ENCODE assay signal across 8 mouse cellular contexts in genomic region chr8:45507634-45508321, GRCm38 (mm10). TPM values are rescaled to one million over a fixed set of nuclear protein-coding genes. Genes with fewer than 3 reads are reported as not detected.
DNase-seq lines count a peak whose midpoint lies in the region; TF ChIP-seq lines count a peak whose summit lies in the region.

Gene Sorbs2 (plus strand): TSS chr8:45507788.

- intact Hi-C loops in heart, postnatal 36 days (cut with DNase I) = loop anchor here (5.0 kb wide), 1 partner anchor 40 kb away; no protein-coding TSS in a partner anchor
- intact Hi-C loops in left cerebral cortex, postnatal 36 days (cut with DNase I) = loop anchor here (5.0 kb wide), 1 partner anchor 120 kb away; no protein-coding TSS in a partner anchor

- TF ChIP-seq CTCF in cerebellum, adult 2 months (IDR thresholded peaks at IDR 0.05; ENCODE audit: borderline replicate concordance, insufficient read depth, low read depth, low read length) = no peak

- WGBS in cerebellum, adult 2 months = 3% methylated on average over 16 of the region's 16 CpGs

- no peaks in the 10 kb centered on the region; the same call in 1 of the 2 replicates for H3K4me1 ChIP-seq in cerebellum, adult 2 months (ENCODE audit: control insufficient read depth, insufficient read depth, low read length)

- H3K27me3 ChIP-seq in cerebellum, adult 2 months (ENCODE audit: control insufficient read depth, insufficient read depth, low read length) = no peaks in the 10 kb centered on the region

- TF ChIP-seq POLR2A in cerebellum, adult 2 months (IDR thresholded peaks at IDR 0.05; ENCODE audit: borderline replicate concordance, insufficient read depth, low read length) = no peak

- DNase-seq in adrenal gland, postnatal 10 days = peak; percentile 10
- peak; percentile 12 to 22 for DNase-seq in cerebellum, adult 2 months
- peak; percentile 20 for DNase-seq in forelimb bud, embryonic 11.5 days (ENCODE audit: low read depth, low spot score)
- DNase-seq in heart, postnatal 36 days = no peak
- DNase-seq in left cerebral cortex, postnatal 36 days (ENCODE audit: low spot score in 2 of 2) = peak; percentile 39 to 58
- peak; percentile 66 for DNase-seq in right cerebral cortex, adult 18-20 months
- DNase-seq in lung, postnatal 10 days = no peak
- no peak for DNase-seq in kidney, adult 9 months

- H3K4me3 ChIP-seq in cerebellum, adult 2 months (replicated peaks; ENCODE audit: insufficient read depth, low read depth, low read length) = peak within 1 kb of the TSS; percentile 67

- no peak within 1 kb of the TSS for H3K27ac ChIP-seq in cerebellum, adult 2 months (ENCODE audit: insufficient read depth, low read length)

RNA-seq across cellular contexts. Expression of gene Sorbs2, which starts in this region (rescaled TPM):
- 10 to 100 TPM; 69.1 to 83.1 TPM for total RNA-seq in adrenal gland, postnatal 10 days (2021)
- polyA plus RNA-seq in cerebellum, adult 2 months (2012; rRNA removed) = 32.9 and 33.0 TPM in 2 replicates
- total RNA-seq in heart, postnatal 36 days (2021) = 100 to 1,000 TPM; 520 to 531 TPM
- 100 to 1,000 TPM; 321 to 393 TPM for total RNA-seq in left cerebral cortex, postnatal 36 days (2021)

Comparison
In these comparisons a context has a peak if more than half of its experiments do, and no peak if none do; other contexts are left out.
1. DNase-seq: peak in adrenal gland, postnatal 10 days (single experiment), cerebellum, adult 2 months (2 of 2), forelimb bud, embryonic 11.5 days (single experiment), left cerebral cortex, postnatal 36 days (2 of 2) and right cerebral cortex, adult 18-20 months (single experiment); none in heart, postnatal 36 days (0 of 2), lung, postnatal 10 days (single experiment) and kidney, adult 9 months (single experiment).